Mouse (Mus musculus) midbrain, embryonic 15.5 days (tissue): ENCODE measurements at regions not wholly inside any gene's neighbourhood (a gene's known extent, or its start where the extent isn't known, plus 50 kb on each side); places are given as distances from the start of the nearest gene placed in this dataset.

ENCODE experiments used
- ATAC-seq: fragments of 200-750 bp; cut with Nextera tagmentation; replicated peaks from 2 replicates; pipeline ENCODE4 v1.8.0; 2017; ENCODE audit warnings: moderate TSS enrichment
- H3K27ac ChIP-seq: fragments of 300-500 bp; sonication (generic); 2 replicates; pipeline ENCODE4 v1.5.1; 2015; ENCODE audit warnings: mild to moderate bottlenecking, inconsistent platforms
- H3K27me3 ChIP-seq: fragments of 300-500 bp; sonication (generic); replicated peaks from 2 replicates; pipeline ENCODE4 v1.6.1; 2015; ENCODE audit warnings: inconsistent platforms
- H3K36me3 ChIP-seq: fragments of 300-500 bp; sonication (generic); replicated peaks from 2 replicates; pipeline ENCODE4 v1.6.1; 2015; ENCODE audit warnings: inconsistent platforms
- H3K4me1 ChIP-seq: fragments of 300-500 bp; sonication (generic); 2 replicates; pipeline ENCODE4 v1.6.1; 2015; ENCODE audit warnings: inconsistent platforms
- H3K4me2 ChIP-seq: fragments of 300-500 bp; sonication (generic); 2 replicates; pipeline ENCODE4 v1.6.1; 2015; ENCODE audit warnings: inconsistent platforms, mild to moderate bottlenecking, moderate library complexity
- H3K4me3 ChIP-seq: fragments of 300-500 bp; sonication (generic); 2 replicates; pipeline ENCODE4 v1.5.1; 2015; ENCODE audit warnings: mild to moderate bottlenecking, inconsistent platforms
- H3K9ac ChIP-seq: fragments of 300-500 bp; sonication (generic); 2 replicates; pipeline ENCODE4 v1.6.1; 2015; ENCODE audit warnings: mild to moderate bottlenecking, inconsistent platforms
- H3K9me3 ChIP-seq: fragments of 300-500 bp; sonication (generic); 2 replicates; pipeline ENCODE4 v1.6.1; 2016; ENCODE audit warnings: inconsistent platforms
- WGBS: fragments of 180-500 bp; shearing (Covaris S2); methylation state at CpG from one replicate; pipeline ENCODE4 v1.1.7; 2015; ENCODE audit warnings: mixed read lengths; 5-methylcytosine and 5-hydroxymethylcytosine counted together

DNA sequence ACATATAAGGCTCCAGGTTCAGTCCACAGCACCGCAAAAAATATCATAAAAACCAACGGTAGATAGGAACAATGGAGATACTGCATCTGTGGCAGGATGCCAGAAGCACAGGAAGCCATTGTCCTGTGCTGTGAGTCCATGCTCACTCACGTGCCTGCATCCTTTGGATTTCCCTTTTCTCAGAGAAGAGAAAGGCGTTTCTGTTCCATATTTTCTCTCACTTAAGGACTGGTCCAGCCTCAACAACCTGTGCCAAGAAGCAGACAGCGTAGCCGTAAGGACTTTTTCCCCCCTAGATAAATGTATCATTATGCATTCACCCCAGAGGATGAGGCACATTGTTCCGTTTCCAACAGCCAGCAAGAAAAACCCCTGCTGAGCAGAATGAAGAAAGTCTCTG, 360.0 kb upstream of the Jarid2 start:
- no peak overlapping the region for H3K9ac ChIP-seq
- no peak overlapping the region for H3K27ac ChIP-seq
- H3K4me3 ChIP-seq, result no peak overlapping the region
- H3K36me3 ChIP-seq, result no peaks in the 10 kb centered on the region
- no peaks in the 10 kb centered on the region for H3K27me3 ChIP-seq
- no peak overlapping the region for H3K4me2 ChIP-seq
- 0 out of 2 replicates have a peak, but pooled peaks cover 5% of the 10 kb centered on the region for H3K4me1 ChIP-seq
- 49% methylated on average over 7 of the region's 7 CpGs for WGBS
- ATAC-seq, result no peak
- no peaks in the 10 kb centered on the region for H3K9me3 ChIP-seq

- H3K9ac ChIP-seq, result no peak overlapping the region
- no peaks in the 10 kb centered on the region for H3K9me3 ChIP-seq
- no peak for ATAC-seq
- no peaks in the 10 kb centered on the region for H3K27me3 ChIP-seq
- WGBS, result 88% methylated on average over 6 of the region's 6 CpGs
- H3K4me2 ChIP-seq, result no peak overlapping the region
- H3K4me3 ChIP-seq, result no peak overlapping the region
- H3K36me3 ChIP-seq, result no peaks in the 10 kb centered on the region
- peaks cover 14% of the 10 kb centered on the region; the same call in 1 of the 2 replicates for H3K4me1 ChIP-seq
- no peak overlapping the region for H3K27ac ChIP-seq
These were observed 356.9 kb upstream of the Jarid2 start for GRCm38 (mm10) chr13:44372361-44372877.

- Histone ChIP-seq H3K27me3 (no peaks in the 10 kb centered on the region), H3K4me2 (no peak overlapping the region), H3K9ac (no peak overlapping the region), H3K27ac (no peak overlapping the region), H3K36me3 (no peaks in the 10 kb centered on the region), H3K4me3 (no peak overlapping the region), H3K9me3 (no peaks in the 10 kb centered on the region), H3K4me1 (peaks cover 8% of the 10 kb centered on the region; the same call in 1 of the 2 replicates)
- ATAC-seq, result no peak
- 18% methylated on average over 13 of the region's 13 CpGs for WGBS
These were observed 353.7 kb upstream of the Jarid2 start for GRCm38 (mm10) chr13:44375476-44376159.

DNA sequence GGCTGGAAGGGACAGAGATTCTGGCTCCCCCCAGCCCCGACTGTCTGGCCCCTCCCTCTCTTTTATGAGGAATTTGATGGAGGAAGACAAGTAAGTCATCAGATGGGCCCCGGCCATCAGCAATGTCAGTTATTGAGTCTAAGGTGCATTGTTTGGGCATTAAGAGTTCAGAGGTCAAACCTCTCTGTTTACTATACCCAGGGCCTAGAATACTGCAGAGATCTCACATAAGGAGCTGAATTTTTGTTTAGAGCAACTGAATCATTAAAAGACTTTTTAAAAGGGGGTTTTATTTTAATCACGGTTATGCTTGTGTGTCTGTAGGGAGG, 353.1 kb upstream of the Jarid2 start:
- Histone ChIP-seq H3K27ac (no peak overlapping the region), H3K4me3 (no peak overlapping the region), H3K9me3 (no peaks in the 10 kb centered on the region), H3K4me1 (peaks cover 8% of the 10 kb centered on the region; the same call in 1 of the 2 replicates), H3K9ac (no peak overlapping the region), H3K36me3 (no peaks in the 10 kb centered on the region), H3K27me3 (no peaks in the 10 kb centered on the region), H3K4me2 (no peak overlapping the region)
- no peak for ATAC-seq
- WGBS, result 13% methylated on average over 3 of the region's 3 CpGs

DNA sequence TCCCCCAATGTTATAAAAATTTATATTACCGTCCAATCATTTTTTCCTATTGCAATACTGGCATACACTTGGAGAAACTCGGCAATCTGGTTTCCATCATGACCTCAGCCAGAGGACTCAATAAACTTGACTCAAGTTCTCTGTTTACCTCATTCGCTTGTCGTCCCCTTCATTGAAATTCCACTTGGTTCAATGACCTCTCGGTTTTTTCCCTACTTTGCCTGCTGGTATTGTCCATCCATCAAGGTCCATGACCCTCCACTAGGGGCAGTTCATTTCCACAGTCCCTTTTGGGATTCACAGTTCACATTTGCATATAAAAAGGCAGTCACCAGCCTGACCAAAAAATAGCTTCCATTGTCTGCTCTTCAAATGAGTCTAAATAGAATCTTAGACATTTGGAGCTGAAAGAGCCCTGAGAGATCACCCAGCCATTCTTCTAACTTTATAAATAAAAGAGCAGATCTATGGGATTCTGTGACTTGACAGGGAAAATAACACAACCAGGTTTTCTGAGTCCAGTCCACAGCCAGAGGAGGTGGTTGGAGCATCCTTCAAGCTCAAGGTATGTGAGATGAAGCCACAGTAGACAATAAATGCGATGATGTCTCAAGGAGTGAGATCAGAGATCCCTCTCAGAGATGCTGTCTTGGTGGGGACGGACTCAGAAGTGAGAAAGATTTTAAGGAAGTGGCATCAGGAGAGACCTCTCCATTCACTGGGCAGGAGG, 347.4 kb upstream of the Jarid2 start:
- no peak overlapping the region for H3K4me3 ChIP-seq
- no peak overlapping the region for H3K27ac ChIP-seq
- H3K4me1 ChIP-seq, result no peaks in the 10 kb centered on the region
- no peak for ATAC-seq
- no peak overlapping the region for H3K9ac ChIP-seq
- H3K27me3 ChIP-seq, result no peaks in the 10 kb centered on the region; the same call in 1 of the 2 replicates
- H3K4me2 ChIP-seq, result no peak overlapping the region
- 29% methylated on average over 7 of the region's 7 CpGs for WGBS
- H3K36me3 ChIP-seq, result no peaks in the 10 kb centered on the region
- no peaks in the 10 kb centered on the region for H3K9me3 ChIP-seq

GRCm38 (mm10) chr13:44383322-44383721, 346.0 kb upstream of the Jarid2 start:
- no peak overlapping the region for H3K4me3 ChIP-seq
- H3K9ac ChIP-seq, result no peak overlapping the region
- WGBS, result 68% methylated on average over 11 of the region's 11 CpGs
- no peak overlapping the region for H3K27ac ChIP-seq
- no peaks in the 10 kb centered on the region; the same call in 1 of the 2 replicates for H3K27me3 ChIP-seq
- ATAC-seq, result no peak
- no peaks in the 10 kb centered on the region for H3K36me3 ChIP-seq
- H3K9me3 ChIP-seq, result no peaks in the 10 kb centered on the region
- H3K4me1 ChIP-seq, result no peaks in the 10 kb centered on the region
- H3K4me2 ChIP-seq, result no peak overlapping the region

GRCm38 (mm10) chr13:44386767-44387166, 342.5 kb upstream of the Jarid2 start:
- Histone ChIP-seq H3K4me2 (no peak overlapping the region), H3K27ac (no peak overlapping the region), H3K4me3 (no peak overlapping the region), H3K4me1 (no peaks in the 10 kb centered on the region), H3K27me3 (no peaks in the 10 kb centered on the region; the same call in 1 of the 2 replicates), H3K9ac (no peak overlapping the region), H3K36me3 (no peaks in the 10 kb centered on the region), H3K9me3 (no peaks in the 10 kb centered on the region)
- WGBS, result 93% methylated on average over 8 of the region's 8 CpGs
- ATAC-seq, result no peak

GRCm38 (mm10) chr13:44389696-44390095, 339.6 kb upstream of the Jarid2 start:
- no peak overlapping the region for H3K4me3 ChIP-seq
- H3K9me3 ChIP-seq, result no peaks in the 10 kb centered on the region
- no peaks in the 10 kb centered on the region for H3K36me3 ChIP-seq
- WGBS, result 84% methylated on average over 5 of the region's 5 CpGs
- no peak overlapping the region for H3K4me2 ChIP-seq
- no peaks in the 10 kb centered on the region for H3K4me1 ChIP-seq
- H3K27ac ChIP-seq, result no peak overlapping the region
- H3K27me3 ChIP-seq, result no peaks in the 10 kb centered on the region
- ATAC-seq, result no peak
- H3K9ac ChIP-seq, result no peak overlapping the region

DNA sequence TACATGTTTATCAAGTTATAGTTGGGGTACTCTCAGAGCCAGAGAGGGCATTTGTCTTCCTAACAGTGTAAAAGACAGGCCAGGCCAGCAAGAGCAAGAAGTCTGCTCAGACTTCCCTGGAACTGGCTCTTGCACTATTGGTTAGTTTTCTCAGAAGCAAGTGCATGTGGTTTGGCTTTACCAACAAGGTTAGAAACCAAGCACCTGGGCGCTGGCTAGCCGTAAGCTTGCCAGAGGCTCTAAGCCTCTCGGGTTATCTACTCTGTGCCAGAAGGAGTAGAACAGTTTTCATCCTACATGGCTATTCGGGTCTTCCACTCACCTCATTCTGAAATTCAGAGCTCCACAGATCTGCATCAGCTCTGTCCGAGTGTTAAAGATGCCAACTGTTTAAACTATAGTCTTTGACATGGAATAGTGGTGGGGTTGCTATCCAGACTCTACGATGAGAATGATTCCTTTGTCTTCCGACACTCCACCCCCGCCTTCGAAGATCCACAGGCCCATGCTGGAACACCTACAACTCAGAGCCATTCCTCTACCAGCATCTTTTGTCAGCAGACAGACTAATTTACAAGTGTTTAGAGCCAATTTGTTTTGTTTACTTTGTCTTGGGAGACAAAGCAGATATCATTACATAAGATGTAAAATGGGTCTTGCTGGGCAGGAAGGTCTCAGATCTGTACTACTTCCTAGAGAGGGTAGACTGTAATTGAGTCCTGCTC, 338.4 kb upstream of the Jarid2 start:
- Histone ChIP-seq H3K9me3 (no peaks in the 10 kb centered on the region), H3K27me3 (no peaks in the 10 kb centered on the region), H3K27ac (no peak overlapping the region), H3K4me1 (no peaks in the 10 kb centered on the region), H3K4me3 (no peak overlapping the region), H3K36me3 (no peaks in the 10 kb centered on the region), H3K4me2 (no peak overlapping the region), H3K9ac (no peak overlapping the region)
- no peak for ATAC-seq
- 92% methylated on average over 9 of the region's 9 CpGs for WGBS

DNA sequence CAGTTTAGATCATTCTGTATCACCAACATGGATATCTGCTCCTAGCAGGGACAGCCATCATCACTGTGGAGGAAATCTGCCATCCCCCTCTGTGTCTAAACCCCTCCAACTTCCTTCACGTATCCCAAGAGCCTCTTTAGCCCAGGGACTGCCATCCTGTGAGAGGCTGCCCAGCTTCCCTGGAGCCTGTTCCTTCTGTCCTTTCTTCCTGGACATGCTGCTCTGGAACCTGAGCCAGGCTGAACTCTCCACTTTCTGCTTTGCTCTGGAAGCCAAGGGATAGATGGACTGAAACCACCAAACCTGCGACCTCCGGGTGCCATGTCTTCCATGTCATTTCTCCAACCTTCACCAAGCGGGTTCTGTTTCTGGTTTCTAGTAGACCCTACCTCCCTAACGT, 335.3 kb upstream of the Jarid2 start:
- no peak for ATAC-seq
- Histone ChIP-seq H3K4me3 (no peak overlapping the region), H3K9me3 (no peaks in the 10 kb centered on the region), H3K4me1 (no peaks in the 10 kb centered on the region), H3K4me2 (no peak overlapping the region), H3K9ac (no peak overlapping the region), H3K27ac (no peak overlapping the region), H3K27me3 (no peaks in the 10 kb centered on the region), H3K36me3 (no peaks in the 10 kb centered on the region)
- 89% methylated on average over 5 of the region's 5 CpGs for WGBS

- no peaks in the 10 kb centered on the region for H3K36me3 ChIP-seq
- H3K4me3 ChIP-seq, result no peak overlapping the region
- no peak overlapping the region for H3K27ac ChIP-seq
- H3K4me2 ChIP-seq, result no peak overlapping the region
- H3K9ac ChIP-seq, result no peak overlapping the region
- 89% methylated on average over 15 of the region's 15 CpGs for WGBS
- no peaks in the 10 kb centered on the region for H3K27me3 ChIP-seq
- H3K9me3 ChIP-seq, result no peaks in the 10 kb centered on the region
- no peaks in the 10 kb centered on the region for H3K4me1 ChIP-seq
- no peak for ATAC-seq
These were observed 330.5 kb upstream of the Jarid2 start for GRCm38 (mm10) chr13:44398613-44399369.

DNA sequence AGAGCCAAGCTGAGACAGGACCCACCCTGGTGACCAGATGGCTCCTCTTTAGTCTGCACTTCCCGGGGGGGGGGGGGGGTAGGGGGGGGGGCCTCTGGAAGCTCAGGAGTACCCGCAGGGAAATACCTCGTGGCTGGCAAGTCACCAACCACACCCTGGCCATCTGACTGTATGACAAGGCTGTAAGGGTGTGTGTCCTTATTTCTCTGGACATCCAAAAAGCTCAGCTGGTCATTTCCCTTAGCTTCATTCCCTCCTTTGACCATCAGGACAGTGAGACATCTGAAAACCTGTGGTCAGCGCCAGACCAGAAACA, 329.9 kb upstream of the Jarid2 start:
- H3K27ac ChIP-seq, result no peak overlapping the region
- H3K4me3 ChIP-seq, result no peak overlapping the region
- WGBS, result 64% methylated on average over 4 of the region's 4 CpGs
- no peaks in the 10 kb centered on the region for H3K9me3 ChIP-seq
- H3K36me3 ChIP-seq, result no peaks in the 10 kb centered on the region
- no peak overlapping the region for H3K9ac ChIP-seq
- no peak overlapping the region for H3K4me2 ChIP-seq
- H3K4me1 ChIP-seq, result no peaks in the 10 kb centered on the region
- no peak for ATAC-seq
- no peaks in the 10 kb centered on the region for H3K27me3 ChIP-seq
